Mouse (Mus musculus) spleen, adult 2 months (tissue): Measurements from ENCODE around the gene Pitpnb.

Experiments used
- CTCF ChIP-seq: fragments of 200-500 bp; IDR thresholded peaks from 2 replicates; pipeline ENCODE4 v1.5.1; 2011; ENCODE audit warnings: mild to moderate bottlenecking, inconsistent platforms; ENCODE audit not compliant: insufficient read depth, insufficient read length, insufficient replicate concordance; ENCODE audit errors: extremely low read depth
- POLR2A ChIP-seq: fragments of 200-500 bp; IDR thresholded peaks from 2 replicates; pipeline ENCODE4 v1.6.1; 2011; ENCODE audit warnings: low read depth, low read length, inconsistent platforms

GRCm38 (mm10) chr5:111297801-111298200 is 32.8 kb upstream of the Pitpnb start:
- TF ChIP-seq CTCF (no peak), POLR2A (no peak)
